In genomic region chr10:9117134-9117533, GRCm38 (mm10) we compare ENCODE assay signal across 9 mouse cellular contexts.
DNase-seq lines count a peak whose midpoint lies in the region; ATAC-seq lines count a peak whose summit lies in the region.
"Had no signal": no experiment of that assay in that cellular context is flagged by ENCODE, and none has a peak within 500 bp of the region (broad histone marks: within the 10 kb centered on the region; RNA-seq: fewer than 3 reads in every experiment).

No protein-coding gene starts in this region.

- no peak for ATAC-seq in heart, embryonic 13.5 days (ENCODE audit: extremely low read depth, insufficient number of reproducible peaks, low FRiP score, low TSS enrichment)
- ATAC-seq in midbrain, embryonic 13.5 days = peak; percentile 41

- no peaks in the 10 kb centered on the region for H3K9me3 ChIP-seq in heart, embryonic 13.5 days
- no peaks in the 10 kb centered on the region for H3K9me3 ChIP-seq in hindbrain, embryonic 10.5 days
- no peaks in the 10 kb centered on the region for H3K9me3 ChIP-seq in midbrain, embryonic 13.5 days

- H3K4me2 ChIP-seq in heart, embryonic 13.5 days = peak overlapping the region; percentile 65
- H3K4me2 ChIP-seq in midbrain, embryonic 13.5 days (replicated peaks) = peak overlapping the region; percentile 45

- peak overlapping the region; percentile 41 for H3K4me3 ChIP-seq in heart, embryonic 13.5 days
- peak overlapping the region; percentile 18; the same call in 1 of the 2 replicates for H3K4me3 ChIP-seq in brown adipose tissue, adult 24 weeks (ENCODE audit: insufficient read depth, low read depth, low read length)
- H3K4me3 ChIP-seq in hindbrain, embryonic 10.5 days = peak overlapping the region; percentile 39
- H3K4me3 ChIP-seq in midbrain, embryonic 13.5 days (replicated peaks) = peak overlapping the region; percentile 35

- WGBS in heart, embryonic 13.5 days = 86% methylated on average over 7 of the region's 7 CpGs
- 87% methylated on average over 7 of the region's 7 CpGs for WGBS in hindbrain, embryonic 10.5 days
- WGBS in midbrain, embryonic 13.5 days = 75% methylated on average over 7 of the region's 7 CpGs

- no peaks in the 10 kb centered on the region for H3K27me3 ChIP-seq in heart, embryonic 13.5 days (replicated peaks)
- no peaks in the 10 kb centered on the region for H3K27me3 ChIP-seq in hindbrain, embryonic 10.5 days (ENCODE audit: insufficient read depth, poor library complexity, severe bottlenecking)
- H3K27me3 ChIP-seq in midbrain, embryonic 13.5 days = no peaks in the 10 kb centered on the region

- H3K9ac ChIP-seq in heart, embryonic 13.5 days = no peak overlapping the region
- H3K9ac ChIP-seq in midbrain, embryonic 13.5 days (replicated peaks) = peak overlapping the region; percentile 32

- no peak overlapping the region for H3K27ac ChIP-seq in heart, embryonic 13.5 days (replicated peaks)
- no peak overlapping the region for H3K27ac ChIP-seq in brown adipose tissue, adult 24 weeks (replicated peaks; ENCODE audit: low read depth, low read length)
- peak overlapping the region; percentile 87 for H3K27ac ChIP-seq in hindbrain, embryonic 10.5 days
- peak overlapping the region; percentile 30 for H3K27ac ChIP-seq in midbrain, embryonic 13.5 days

- intact Hi-C loops in heart, postnatal 25 days (cut with DNase I) = no loop called here

- DNase-seq in heart, postnatal 25 days (ENCODE audit: low spot score) = no peak
- DNase-seq in hindbrain, embryonic 10.5 days (ENCODE audit: low spot score) = no peak
- no peak for DNase-seq in thymus, postnatal 36 days
- no peak for DNase-seq in gastrocnemius, postnatal 25 days
- DNase-seq in thymus, postnatal 0 days (ENCODE audit: low spot score) = no peak
- DNase-seq: right cerebral cortex, adult 18-20 months had no signal

- H3K36me3 ChIP-seq in heart, embryonic 13.5 days = no peaks in the 10 kb centered on the region
- H3K36me3 ChIP-seq in hindbrain, embryonic 10.5 days = no peaks in the 10 kb centered on the region
- H3K36me3 ChIP-seq in midbrain, embryonic 13.5 days = no peaks in the 10 kb centered on the region

- H3K4me1 ChIP-seq in heart, embryonic 13.5 days = 0 out of 2 replicates have a peak, but pooled peaks cover 3% of the 10 kb centered on the region
- H3K4me1 ChIP-seq in brown adipose tissue, adult 24 weeks (ENCODE audit: control insufficient read depth, insufficient read depth, insufficient read length, low read length) = no peaks in the 10 kb centered on the region
- peaks cover 25% of the 10 kb centered on the region for H3K4me1 ChIP-seq in hindbrain, embryonic 10.5 days (replicated peaks)
- H3K4me1 ChIP-seq in midbrain, embryonic 13.5 days (replicated peaks) = peaks cover 25% of the 10 kb centered on the region

Comparison
In these comparisons a context has a peak if more than half of its experiments do, and no peak if none do; other contexts are left out.
1. H3K27ac ChIP-seq: peak in hindbrain, embryonic 10.5 days (single experiment) and midbrain, embryonic 13.5 days (single experiment); none in heart, embryonic 13.5 days (single experiment) and brown adipose tissue, adult 24 weeks (single experiment).
2. Peak in every context shown above with its lines, with median percentiles within 50 percentile points of each other: H3K4me3 ChIP-seq.